Mouse (Mus musculus) myocyte (in vitro differentiated cells): ENCODE measurements around the gene Ralgapa2.
"Not testable (repeated sequence)": the region's sequence is repeated elsewhere in the genome, so short reads cannot be mapped to it uniquely, and the experiment has no call there.

Experiments used
- CEBPB ChIP-seq: IDR thresholded peaks from 2 replicates; pipeline ENCODE4 v1.6.1; 2011; ENCODE audit warnings: mild to moderate bottlenecking, moderate library complexity; ENCODE audit not compliant: poor library complexity, insufficient read depth, severe bottlenecking
- E2F4 ChIP-seq: IDR thresholded peaks from one replicate; pipeline ENCODE4 v1.6.1; 2011; ENCODE audit warnings: mild to moderate bottlenecking, control low read depth, moderate library complexity; ENCODE audit not compliant: insufficient read depth
- MAX ChIP-seq: IDR thresholded peaks from one replicate; pipeline ENCODE4 v1.6.1; 2011; ENCODE audit warnings: low read depth, mild to moderate bottlenecking, control low read depth
- MYOD1 ChIP-seq, 3 experiments: IDR thresholded peaks; one replicate each; pipeline ENCODE4 v1.6.1; 2011; ENCODE audit warnings: control low read depth in 2 of 3, low read depth in 2 of 3, mild to moderate bottlenecking in 2 of 3, moderate library complexity in 1 of 3; ENCODE audit not compliant: insufficient read length in 2 of 3, control insufficient read depth in 1 of 3
- MYOG ChIP-seq, 3 experiments: IDR thresholded peaks; one replicate each; pipeline ENCODE4 v1.6.1; 2011; ENCODE audit warnings: control low read depth in 2 of 3, low read depth in 2 of 3, mild to moderate bottlenecking in 2 of 3; ENCODE audit not compliant: insufficient read length in 2 of 3, control insufficient read depth in 1 of 3, insufficient read depth in 1 of 3
- POLR2A ChIP-seq: IDR thresholded peaks from one replicate; pipeline ENCODE4 v1.6.1; 2011; ENCODE audit warnings: low read depth, mild to moderate bottlenecking, control low read depth, moderate library complexity; ENCODE audit not compliant: insufficient read length
- POLR2AphosphoS2 ChIP-seq: IDR thresholded peaks from one replicate; pipeline ENCODE4 v1.6.1; 2011; ENCODE audit warnings: low read depth, control low read depth; ENCODE audit not compliant: insufficient read length
- REST ChIP-seq: IDR thresholded peaks from one replicate; pipeline ENCODE4 v1.6.1; 2011; ENCODE audit warnings: mild to moderate bottlenecking, control low read depth, moderate library complexity; ENCODE audit not compliant: insufficient read depth, insufficient read length
- SRF ChIP-seq: IDR thresholded peaks from one replicate; pipeline ENCODE4 v1.6.1; 2011; ENCODE audit warnings: low read depth; ENCODE audit not compliant: control insufficient read depth, insufficient read length
- TCF12 ChIP-seq: IDR thresholded peaks from one replicate; pipeline ENCODE4 v1.6.1; 2011; ENCODE audit warnings: mild to moderate bottlenecking, control low read depth; ENCODE audit not compliant: poor library complexity, insufficient read depth, severe bottlenecking
- TCF3 ChIP-seq: IDR thresholded peaks from one replicate; pipeline ENCODE4 v1.6.1; 2011; ENCODE audit warnings: low read depth, control low read depth; ENCODE audit not compliant: insufficient read length
- USF1 ChIP-seq: IDR thresholded peaks from one replicate; pipeline ENCODE4 v1.6.1; 2011; ENCODE audit warnings: low read depth, mild to moderate bottlenecking, control low read depth, moderate library complexity

DNA sequence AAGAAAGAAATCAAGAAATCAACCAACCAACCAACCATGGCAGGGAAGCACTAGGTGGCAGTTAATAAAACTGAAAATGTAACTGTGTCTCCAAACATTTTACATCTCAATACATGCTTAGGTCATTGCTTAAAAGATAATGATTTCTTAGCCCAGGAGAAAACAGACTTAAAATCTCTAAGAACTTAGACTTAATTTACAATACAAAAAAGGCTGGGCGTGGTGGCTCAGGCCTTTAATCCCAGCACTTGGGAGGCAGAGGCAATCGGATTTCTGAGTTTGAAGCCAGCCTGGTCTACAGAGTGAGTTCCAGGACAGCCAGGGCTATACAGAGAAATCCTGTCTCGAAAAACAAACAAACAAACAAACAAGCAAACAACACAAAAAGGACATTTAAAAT, 45.3 kb downstream of the Ralgapa2 start:
- not testable (repeated sequence) for TF ChIP-seq E2F4; MYOD1 (IDR thresholded peaks at IDR 0.05; ENCODE audit: control insufficient read depth in 1 of 3, insufficient read length in 2 of 3, low read depth in 2 of 3); MAX; USF1; POLR2A; REST; CEBPB; TCF12; SRF; MYOG (IDR thresholded peaks at IDR 0.05; ENCODE audit: control insufficient read depth in 1 of 3, insufficient read depth in 1 of 3, insufficient read length in 2 of 3, low read depth in 2 of 3); POLR2AphosphoS2; TCF3
